Mouse (Mus musculus) megakaryocyte progenitor cell, adult 5-6 weeks (primary cell): ENCODE data around the gene Tenm4. TPM values are rescaled to one million over a fixed set of nuclear protein-coding genes. Genes with fewer than 3 reads are reported as not detected.

Experiments
- ATAC-seq: replicated peaks from 2 replicates; pipeline ENCODE4 v1.8.0; 2016; ENCODE audit warnings: mild to moderate bottlenecking, moderate TSS enrichment, inconsistent platforms; ENCODE audit not compliant: poor library complexity
- total RNA-seq, 2 experiments: library from RNA; stranded (forward) in 1 of 2; stranded (reverse) in 1 of 2; fragments of 157-497, 149-512 nt in 1 of 2; fragments of 200-1000 nt in 1 of 2; gene quantifications; 2 replicates each; pipeline versions ENCODE4 v1.2.3 to v1.2.4; 2015 to 2017

The Tenm4 gene
- total RNA-seq, 2 experiments from 2014 or later = not detected

DNA sequence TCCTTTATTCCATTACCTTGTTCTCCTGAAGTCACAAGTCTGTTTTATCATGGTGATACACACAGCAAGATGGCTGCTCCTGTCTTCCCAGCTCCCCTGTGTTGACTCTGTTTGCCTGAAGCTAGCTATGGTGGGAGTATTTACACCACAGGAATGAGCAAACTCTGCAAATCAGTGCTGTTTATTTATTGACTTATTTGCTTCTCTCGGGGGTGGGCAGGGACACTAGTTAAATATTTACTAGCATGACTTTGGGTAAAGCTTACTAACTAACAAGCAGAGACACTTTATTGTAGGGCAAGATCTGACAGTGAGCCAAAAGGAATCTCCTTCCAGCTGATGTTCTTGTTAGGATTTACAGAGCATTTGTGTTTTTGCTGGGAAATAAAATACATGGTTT lies 160.1 kb downstream of the Tenm4 start:
- no peak for ATAC-seq

DNA sequence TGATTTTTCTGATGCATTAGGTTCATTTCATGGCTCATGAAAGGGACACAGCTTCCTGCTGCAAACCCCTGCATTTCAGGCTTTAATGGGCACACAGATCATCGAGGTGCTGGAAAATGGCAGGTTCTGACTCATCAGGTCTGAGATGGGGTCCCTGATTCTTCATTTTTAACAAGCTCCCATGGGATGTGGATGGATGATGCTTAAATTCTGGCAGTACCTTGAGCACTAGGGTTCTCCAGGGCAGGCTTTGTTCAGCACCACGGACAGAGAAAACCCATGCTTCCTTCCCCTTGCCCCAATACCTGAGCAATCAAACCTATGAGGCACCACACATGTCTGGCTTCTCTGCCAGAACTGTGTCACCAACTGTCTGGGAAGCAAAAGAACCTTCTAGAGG lies 163.3 kb downstream of the Tenm4 start:
- no peak for ATAC-seq

GRCm38 (mm10) chr7:96336376-96336775 lies 165.3 kb downstream of the Tenm4 start:
- ATAC-seq = no peak

DNA sequence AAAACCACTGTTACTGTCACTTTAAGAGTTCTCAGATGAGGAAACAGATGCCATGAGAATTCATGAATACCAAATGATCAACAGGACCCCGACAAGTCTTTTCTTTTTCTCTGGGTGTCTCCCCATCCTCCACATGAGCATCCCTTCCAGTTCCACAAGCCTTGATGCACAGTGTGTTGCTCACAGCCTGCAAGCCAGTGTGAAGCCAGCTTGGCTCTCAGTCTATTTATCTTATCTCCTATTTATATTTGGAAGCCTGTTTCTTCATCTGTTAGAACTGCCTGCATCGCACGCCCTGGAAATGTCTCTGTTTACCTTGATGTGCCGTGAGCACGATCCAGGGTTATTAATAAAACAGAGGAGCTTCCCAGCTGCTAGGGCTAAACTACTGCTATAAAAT lies 169.8 kb downstream of the Tenm4 start:
- no peak for ATAC-seq

DNA sequence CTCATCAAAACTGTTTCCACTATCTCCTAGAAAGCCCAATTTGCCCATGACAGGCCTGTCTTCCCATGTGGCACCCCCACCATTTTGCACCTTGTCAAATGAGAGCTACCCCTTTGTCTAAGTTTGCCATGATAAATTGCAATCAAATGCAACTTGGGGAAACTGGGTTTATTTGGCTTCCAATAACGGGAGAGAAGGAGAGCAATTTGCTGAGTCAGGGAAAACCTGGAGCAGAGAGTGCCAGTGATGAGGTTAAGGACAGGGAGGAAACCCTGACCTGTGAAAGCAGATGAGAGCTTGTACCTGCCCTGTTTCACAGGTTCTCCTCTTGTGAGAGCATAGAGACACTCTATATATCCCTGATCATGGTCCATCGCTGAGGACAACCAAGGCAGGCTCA lies 170.4 kb downstream of the Tenm4 start:
- no peak for ATAC-seq

DNA sequence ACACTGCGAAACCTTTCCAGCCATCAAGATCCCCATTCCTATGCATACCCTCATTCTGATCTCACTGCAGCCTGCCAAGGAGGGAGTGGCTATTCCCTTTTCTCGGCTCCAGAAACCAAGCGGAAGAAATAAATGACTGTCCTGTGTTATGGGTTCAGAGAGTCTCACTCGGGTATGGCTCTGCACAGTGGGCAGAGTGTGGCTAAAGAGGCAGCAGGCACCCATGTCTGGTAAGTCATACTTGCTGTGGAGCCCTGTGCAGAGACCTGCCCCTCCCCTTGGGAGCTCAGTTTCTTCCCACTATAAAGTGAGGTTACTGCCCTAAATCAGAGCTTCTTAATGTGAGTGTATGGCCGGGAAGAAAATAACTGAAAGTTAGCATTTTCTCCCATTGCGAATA lies 171.9 kb downstream of the Tenm4 start:
- ATAC-seq = no peak

DNA sequence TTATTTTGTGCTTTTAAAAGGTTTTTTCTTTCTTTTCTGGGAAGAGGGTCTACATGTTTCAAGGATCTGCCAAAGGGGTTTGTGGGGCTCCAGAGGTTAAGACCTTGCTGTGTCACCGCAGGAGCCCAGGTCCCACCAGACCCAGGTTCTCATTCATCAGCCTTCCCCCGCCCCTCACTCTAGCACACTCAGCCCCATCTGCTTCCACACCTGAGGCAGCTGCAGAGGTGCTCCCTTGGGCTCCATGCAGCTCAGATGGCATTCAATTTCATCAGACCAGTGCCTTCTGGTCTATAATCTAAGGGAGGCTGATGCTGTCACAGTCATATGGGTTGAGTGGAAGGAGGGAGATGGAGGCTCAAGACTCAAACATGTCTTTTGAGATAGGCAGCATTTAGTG lies 172.6 kb downstream of the Tenm4 start:
- ATAC-seq = no peak

GRCm38 (mm10) chr7:96352671-96353070 lies 181.6 kb downstream of the Tenm4 start:
- ATAC-seq = no peak

GRCm38 (mm10) chr7:96356285-96356811 lies 185.3 kb downstream of the Tenm4 start:
- ATAC-seq = no peak

GRCm38 (mm10) chr7:96357550-96357949 lies 186.5 kb downstream of the Tenm4 start:
- no peak for ATAC-seq

DNA sequence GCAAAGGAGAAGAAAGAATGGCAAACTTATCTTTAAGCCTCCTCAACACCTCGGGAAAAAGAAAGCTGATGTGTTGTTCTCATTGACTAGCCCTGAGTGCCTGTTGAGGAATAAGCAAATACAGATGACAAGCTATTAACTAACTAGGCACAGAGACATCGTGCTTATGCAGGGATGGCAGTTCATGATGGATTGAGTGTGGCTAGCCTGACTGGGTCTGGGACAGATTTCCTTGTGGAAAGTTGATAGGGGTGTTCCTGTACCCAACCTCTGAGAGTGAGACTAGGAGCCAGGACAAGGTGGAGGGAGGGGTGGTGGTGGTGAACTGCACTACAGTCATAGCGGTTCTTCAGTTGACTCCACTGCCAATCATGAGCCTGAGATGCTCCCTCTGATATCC lies 192.3 kb downstream of the Tenm4 start:
- no peak for ATAC-seq

GRCm38 (mm10) chr7:96369947-96370346 lies 198.9 kb downstream of the Tenm4 start:
- no peak for ATAC-seq

GRCm38 (mm10) chr7:96374004-96374663 lies 203.1 kb downstream of the Tenm4 start:
- no peak for ATAC-seq

DNA sequence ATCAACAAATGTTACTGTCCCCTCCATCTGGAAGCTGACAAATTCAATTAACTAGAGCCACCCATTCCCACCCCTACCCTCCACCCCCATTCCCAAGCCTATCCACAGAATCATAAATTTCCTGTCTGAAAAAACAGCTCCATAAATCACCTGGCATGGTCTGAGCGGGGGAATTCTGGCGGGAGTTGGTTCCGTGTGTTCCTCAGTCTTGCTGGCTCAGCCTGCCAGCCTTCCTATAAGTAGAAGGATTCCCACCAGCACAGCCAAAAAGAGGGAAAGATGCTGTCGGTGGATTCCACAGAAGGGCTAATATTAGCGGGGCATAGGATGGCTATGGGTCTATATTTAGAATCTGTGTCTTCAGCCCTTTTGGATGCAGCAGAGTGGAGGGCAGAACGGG lies 204.5 kb downstream of the Tenm4 start:
- no peak for ATAC-seq

GRCm38 (mm10) chr7:96383686-96384528 lies 212.9 kb downstream of the Tenm4 start:
- no peak for ATAC-seq

- ATAC-seq = no peak
These were observed 213.9 kb downstream of the Tenm4 start for GRCm38 (mm10) chr7:96384726-96385500.

DNA sequence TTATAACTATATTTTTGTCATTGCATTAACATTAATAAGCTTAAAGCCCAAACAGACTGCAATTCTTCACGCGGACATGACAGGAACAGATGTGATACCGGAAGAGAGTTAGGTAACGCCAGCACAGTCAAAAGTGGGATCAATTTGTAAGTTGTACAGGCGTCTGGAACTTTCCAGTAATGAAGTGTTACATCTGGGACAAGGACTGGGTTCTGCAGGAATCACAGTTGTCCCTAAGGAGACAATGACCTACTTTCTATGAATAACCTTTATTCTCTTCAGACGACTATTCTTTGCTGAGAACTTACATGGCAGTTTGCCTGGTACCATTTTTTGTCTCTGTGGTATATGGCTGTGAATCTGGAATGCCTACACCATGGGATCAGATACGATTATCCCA lies 214.8 kb downstream of the Tenm4 start:
- ATAC-seq = no peak

GRCm38 (mm10) chr7:96390034-96390670 lies 219.1 kb downstream of the Tenm4 start:
- no peak for ATAC-seq

GRCm38 (mm10) chr7:96390894-96391293 lies 219.8 kb downstream of the Tenm4 start:
- no peak for ATAC-seq

DNA sequence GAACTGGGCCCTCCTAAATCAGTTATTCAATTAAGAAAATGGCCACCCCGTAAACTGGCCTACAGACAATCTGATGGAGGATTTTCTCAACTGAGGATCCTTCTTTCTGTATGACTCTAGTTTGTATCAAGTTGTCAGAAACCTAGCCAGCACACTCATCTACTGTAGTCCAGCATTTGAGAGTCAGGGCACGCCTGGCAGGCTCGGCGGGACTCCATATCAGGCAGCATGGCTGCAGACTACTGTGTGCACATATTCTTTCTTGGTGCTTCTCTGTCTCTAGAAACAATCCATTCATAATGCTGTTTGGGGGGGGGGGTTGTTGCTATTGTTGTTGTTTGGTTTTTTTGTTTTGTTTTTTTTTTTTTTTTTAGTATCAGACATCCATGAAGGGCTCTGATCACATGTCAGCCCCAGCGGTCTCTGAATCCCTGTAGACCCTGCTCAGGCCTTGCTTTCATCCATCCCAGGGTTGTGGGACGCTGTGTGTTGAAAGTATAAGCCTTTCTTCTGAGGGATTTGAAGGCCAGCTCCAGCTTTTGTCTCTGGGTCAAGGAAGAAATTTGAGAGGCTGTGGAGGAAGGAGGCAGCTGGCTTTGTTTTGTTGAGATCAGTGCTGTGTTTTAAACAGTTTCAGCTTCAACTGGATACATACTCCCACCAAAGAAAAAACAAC lies 220.9 kb downstream of the Tenm4 start:
- no peak for ATAC-seq
